Mouse (Mus musculus): ENCODE measurements around the gene St3gal6.

St3gal6 gene

DNA sequence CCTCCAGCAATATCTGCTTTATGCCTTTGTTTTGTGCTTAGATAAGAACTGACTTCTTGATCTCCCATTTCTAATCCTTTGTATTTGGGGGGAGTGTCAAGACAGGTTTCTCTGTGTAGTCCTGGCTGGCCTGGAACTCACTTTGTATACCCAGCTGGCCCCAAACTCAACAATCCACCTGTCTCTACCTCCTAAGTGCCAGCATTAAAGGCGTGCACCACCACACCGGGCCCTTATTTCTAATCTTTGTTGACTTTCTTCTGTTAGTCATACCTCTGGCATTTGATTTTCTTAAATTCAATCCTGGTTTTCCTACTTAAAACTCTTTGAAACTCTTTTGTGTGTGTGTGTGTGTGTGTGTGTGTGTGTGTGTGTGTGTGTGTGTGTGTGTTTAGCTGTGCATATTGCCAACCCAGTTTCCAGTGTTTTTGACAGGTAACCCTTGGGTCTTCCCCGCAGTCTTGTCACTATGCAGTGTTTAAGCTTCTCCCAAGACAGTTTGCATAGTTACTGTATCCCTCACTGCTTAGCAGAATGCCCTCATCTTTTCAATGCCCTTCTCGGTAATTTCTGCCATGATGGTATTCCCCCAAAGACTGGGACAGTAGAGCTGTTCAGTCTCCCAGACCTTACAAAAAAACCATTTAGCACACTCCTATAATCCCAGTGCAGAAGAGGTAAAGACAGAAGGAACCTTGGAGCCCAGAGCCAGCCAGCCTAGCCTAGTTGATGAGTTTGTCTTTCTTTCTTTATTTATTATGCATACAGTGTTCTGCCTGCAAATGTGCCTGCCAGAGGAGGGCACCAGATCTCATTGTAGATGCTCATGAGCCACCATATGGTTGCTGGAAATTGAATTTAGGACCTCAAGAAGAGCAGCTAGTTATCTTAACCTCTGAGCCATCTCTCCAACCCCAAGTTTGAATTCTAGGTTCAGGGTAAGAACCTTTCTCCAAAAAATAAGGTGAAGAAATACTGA, 77.5 kb downstream of the St3gal6 start:
- no peak for DNase-seq (ENCODE audit: inconsistent age in 2 of 2, low spot score in 1 of 2)

GRCm38 (mm10) chr16:58444735-58445134, 79.3 kb downstream of the St3gal6 start:
- no peak for DNase-seq (ENCODE audit: inconsistent age in 2 of 2, low spot score in 1 of 2)

GRCm38 (mm10) chr16:58432384-58432783, 91.7 kb downstream of the St3gal6 start:
- no peak for DNase-seq (ENCODE audit: inconsistent age in 2 of 2, low spot score in 1 of 2)

DNA sequence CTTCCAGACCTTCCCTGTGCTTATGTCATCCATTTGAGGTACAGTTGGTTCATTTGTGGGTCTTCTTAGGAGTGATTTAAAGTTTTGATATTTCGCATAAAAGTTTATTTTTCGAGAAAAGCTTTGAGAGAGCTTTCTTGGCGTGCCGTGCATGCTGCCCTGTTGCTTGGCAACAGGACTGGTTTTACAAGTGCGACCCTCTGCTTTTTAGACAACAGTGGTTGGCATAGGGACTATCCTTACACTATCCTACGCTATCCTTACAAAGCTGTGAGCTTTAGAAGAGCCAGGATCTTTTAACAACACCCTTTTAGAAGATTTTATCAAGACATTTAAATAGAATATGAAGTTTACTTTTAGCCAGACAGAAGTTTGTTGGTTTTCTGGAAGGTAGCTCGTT, 93.8 kb downstream of the St3gal6 start:
- DNase-seq (ENCODE audit: inconsistent age in 2 of 2, low spot score in 1 of 2) = no peak

DNA sequence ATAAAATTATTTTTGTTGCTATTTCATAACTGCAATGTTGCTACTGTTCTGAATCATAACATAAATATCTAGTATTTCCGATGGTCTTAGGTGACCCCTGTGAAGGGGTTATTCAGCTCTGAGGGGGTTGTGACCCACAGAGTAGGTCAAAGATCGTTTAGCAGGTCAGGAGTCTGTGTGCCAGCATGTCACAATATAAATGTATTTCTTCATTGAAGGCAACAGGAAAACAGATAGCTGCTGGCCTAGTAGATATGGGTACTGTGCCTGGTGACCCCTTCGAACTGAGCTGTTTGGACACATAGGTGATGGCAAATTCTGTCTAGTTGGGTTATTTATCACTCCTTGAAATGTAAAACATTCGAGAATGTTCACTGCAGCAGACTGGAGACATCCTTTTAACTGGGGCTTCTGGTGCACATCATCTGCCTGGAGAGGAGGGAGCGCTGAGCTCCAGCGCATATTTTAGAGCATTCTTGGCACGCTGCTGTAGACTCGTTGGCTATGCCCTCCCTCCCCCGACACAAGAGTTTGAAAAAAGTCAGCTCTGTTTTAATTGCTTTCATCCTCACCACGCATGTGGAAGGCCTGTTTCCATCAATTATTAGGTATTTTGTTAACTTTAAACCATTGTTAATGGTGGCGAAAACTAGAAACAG, 102.2 kb downstream of the St3gal6 start:
- no peak for DNase-seq (ENCODE audit: inconsistent age in 2 of 2, low spot score in 1 of 2)

All from adrenal gland, adult (tissue).